Comparison of ENCODE assay signal across 9 mouse cellular contexts in genomic region chr12:4037511-4037910, GRCm38 (mm10). TPM values are rescaled to one million over a fixed set of nuclear protein-coding genes. Genes with fewer than 3 reads are reported as not detected.
DNase-seq lines count a peak whose midpoint lies in the region; ATAC-seq lines count a peak whose summit lies in the region.
"Had no signal": no experiment of that assay in that cellular context is flagged by ENCODE, and none has a peak within 500 bp of the region (broad histone marks: within the 10 kb centered on the region; RNA-seq: fewer than 3 reads in every experiment).

No protein-coding gene starts in this region.

- no peaks in the 10 kb centered on the region for H3K36me3 ChIP-seq in lung, embryonic 16.5 days (ENCODE audit: control insufficient read depth, insufficient read depth, low read length)
- H3K36me3 ChIP-seq in limb, embryonic 10.5 days, result no peaks in the 10 kb centered on the region
- H3K36me3 ChIP-seq in stomach, embryonic 14.5 days (ENCODE audit: control insufficient read depth, insufficient read depth, low read length), result no peaks in the 10 kb centered on the region

- H3K27me3 ChIP-seq in lung, embryonic 16.5 days (ENCODE audit: control insufficient read depth, insufficient read depth, low read depth, low read length), result no peaks in the 10 kb centered on the region
- peaks cover 46% of the 10 kb centered on the region for H3K27me3 ChIP-seq in limb, embryonic 10.5 days (ENCODE audit: low read depth, poor library complexity, severe bottlenecking)
- H3K27me3 ChIP-seq in stomach, embryonic 14.5 days (ENCODE audit: control insufficient read depth, insufficient read depth, low read length), result no peaks in the 10 kb centered on the region

- peaks cover 6% of the 10 kb centered on the region; the same call in 1 of the 2 replicates for H3K4me1 ChIP-seq in lung, embryonic 16.5 days (replicated peaks; ENCODE audit: control insufficient read depth, insufficient read depth, low read length)
- H3K4me1 ChIP-seq in limb, embryonic 10.5 days, result peaks cover 24% of the 10 kb centered on the region
- H3K4me1 ChIP-seq in stomach, embryonic 14.5 days (ENCODE audit: control insufficient read depth, insufficient read depth, low read length), result 0 out of 2 replicates have a peak, but pooled peaks cover 4% of the 10 kb centered on the region

- no peak for DNase-seq in frontal cortex, postnatal 25 days (ENCODE audit: low spot score in 2 of 2)
- DNase-seq in lung, postnatal 36 days, result no peak
- no peak for DNase-seq in limb, embryonic 10.5 days (ENCODE audit: low spot score)

- peak overlapping the region; percentile 77 for H3K4me3 ChIP-seq in lung, embryonic 16.5 days (ENCODE audit: low read length)
- H3K4me3 ChIP-seq in limb, embryonic 10.5 days, result peak overlapping the region; percentile 90
- peak overlapping the region; percentile 74 for H3K4me3 ChIP-seq in stomach, embryonic 14.5 days (ENCODE audit: low read depth, low read length)

- no peak overlapping the region for H3K27ac ChIP-seq in lung, embryonic 16.5 days (ENCODE audit: low read length)
- peak overlapping the region; percentile 90; the same call in 1 of the 2 replicates for H3K27ac ChIP-seq in limb, embryonic 10.5 days
- H3K27ac ChIP-seq in stomach, embryonic 14.5 days (ENCODE audit: low read length), result no peak overlapping the region
- H3K27ac ChIP-seq: macrophage had no signal

- no peaks in the 10 kb centered on the region for H3K9me3 ChIP-seq in lung, embryonic 16.5 days (ENCODE audit: control insufficient read depth, low read length)
- no peaks in the 10 kb centered on the region for H3K9me3 ChIP-seq in limb, embryonic 10.5 days (replicated peaks)
- no peaks in the 10 kb centered on the region for H3K9me3 ChIP-seq in stomach, embryonic 14.5 days (ENCODE audit: control insufficient read depth, low read depth, low read length)

- H3K4me2 ChIP-seq in lung, embryonic 16.5 days (ENCODE audit: low read depth, low read length), result peak overlapping the region; percentile 99
- H3K4me2 ChIP-seq in stomach, embryonic 14.5 days (replicated peaks; ENCODE audit: low read depth, low read length), result peak overlapping the region; percentile 94

- 27% methylated on average over 5 of the region's 5 CpGs for WGBS in lung, embryonic 16.5 days
- WGBS in limb, embryonic 10.5 days, result 31% methylated on average over 5 of the region's 5 CpGs
- WGBS in stomach, embryonic 14.5 days, result 30% methylated on average over 5 of the region's 5 CpGs

- no peak overlapping the region for H3K9ac ChIP-seq in lung, embryonic 16.5 days (ENCODE audit: low read length)
- H3K9ac ChIP-seq in stomach, embryonic 14.5 days (replicated peaks; ENCODE audit: low read depth, low read length), result no peak overlapping the region

- peak; percentile 26; the same call in 1 of the 2 replicates for ATAC-seq in frontal cortex, adult (ENCODE audit: low TSS enrichment)
- ATAC-seq in lung, embryonic 16.5 days (ENCODE audit: low read depth), result no peak
- no peak for ATAC-seq in stomach, embryonic 14.5 days (ENCODE audit: insufficient number of reproducible peaks, insufficient read depth, low FRiP score, low read depth)
- ATAC-seq in granulocyte monocyte progenitor cell, adult 5-6 weeks (replicated peaks; ENCODE audit: poor library complexity, severe bottlenecking), result no peak
- no peak for ATAC-seq in activated CD4-positive, CD25-positive, alpha-beta regulatory T cell, adult 4 months

RNA-seq across cellular contexts. Expression of gene Efr3b, which starts 1.2 kb away (rescaled TPM):
- 3.8 and 3.9 TPM in 2 replicates for polyA plus RNA-seq in lung, embryonic 16.5 days (2015; fragmentation: Nextera tagmentation; extraction: Ambion mirVana)
- 4.8 and 8.4 TPM in 2 replicates for polyA plus RNA-seq in limb, embryonic 10.5 days (2016; fragmentation: Nextera tagmentation; extraction: Ambion mirVana)
- polyA plus RNA-seq in stomach, embryonic 14.5 days (2014; fragmentation: Nextera tagmentation; extraction: Ambion mirVana), result 3.2 and 3.5 TPM in 2 replicates
- total RNA-seq in granulocyte monocyte progenitor cell, adult 5-6 weeks (2014; fragmentation: Nextera tagmentation), result 0.21 and 0.58 TPM in 2 replicates
- 0.13 and 0.21 TPM in 2 replicates for total RNA-seq in granulocyte monocyte progenitor cell, adult 5-6 weeks (2017)
- polyA plus RNA-seq in activated CD4-positive, CD25-positive, alpha-beta regulatory T cell, adult 4 months (2017; shearing (Covaris generic)), result under 1 TPM in 1 of 2 experiments, not detected in 1; 0.37 TPM

RNA-seq across cellular contexts. Expression of gene Dnajc27, which starts 44.9 kb away (rescaled TPM):
- polyA plus RNA-seq in lung, embryonic 16.5 days (2015; fragmentation: Nextera tagmentation; extraction: Ambion mirVana), result 5.3 and 6.1 TPM in 2 replicates
- polyA plus RNA-seq in limb, embryonic 10.5 days (2016; fragmentation: Nextera tagmentation; extraction: Ambion mirVana), result 9.5 and 11.7 TPM in 2 replicates
- 7.1 and 8.3 TPM in 2 replicates for polyA plus RNA-seq in stomach, embryonic 14.5 days (2014; fragmentation: Nextera tagmentation; extraction: Ambion mirVana)
- 9.2 and 9.9 TPM in 2 replicates for total RNA-seq in granulocyte monocyte progenitor cell, adult 5-6 weeks (2014; fragmentation: Nextera tagmentation)
- 7.8 and 8.8 TPM in 2 replicates for total RNA-seq in granulocyte monocyte progenitor cell, adult 5-6 weeks (2017)
- 1 to 10 TPM; 2.8 to 3.8 TPM for polyA plus RNA-seq in activated CD4-positive, CD25-positive, alpha-beta regulatory T cell, adult 4 months (2017; shearing (Covaris generic))
